Mouse (Mus musculus): Measurements from ENCODE around the gene Uhrf1.
"Not testable (repeated sequence)": the region's sequence is repeated elsewhere in the genome, so short reads cannot be mapped to it uniquely, and the experiment has no call there.

GRCm38 (mm10) chr17:56258269-56258668 is 44.9 kb upstream of the Uhrf1 start:
- TF ChIP-seq ZC3H11A (IDR thresholded peaks at IDR 0.05; ENCODE audit: borderline replicate concordance, low read depth, low read length); HCFC1 (IDR thresholded peaks at IDR 0.05; ENCODE audit: borderline replicate concordance, insufficient read depth, low read length): not testable (repeated sequence)

Data from ES-E14 (cell line).